Mouse (Mus musculus) heart, postnatal 0 days (tissue): ENCODE measurements at regions not wholly inside any gene's neighbourhood (a gene's known extent, or its start where the extent isn't known, plus 50 kb on each side); places are given as distances from the start of the nearest gene placed in this dataset.

Experiments used
- CTCF ChIP-seq: IDR thresholded peaks from 2 replicates; pipeline ENCODE4 v1.5.1; 2016; ENCODE audit warnings: antibody characterized with exemption, control low read depth, low read depth
- EP300 ChIP-seq: IDR thresholded peaks from 2 replicates; pipeline ENCODE4 v1.6.1; 2016; ENCODE audit warnings: antibody characterized with exemption, low read depth

DNA sequence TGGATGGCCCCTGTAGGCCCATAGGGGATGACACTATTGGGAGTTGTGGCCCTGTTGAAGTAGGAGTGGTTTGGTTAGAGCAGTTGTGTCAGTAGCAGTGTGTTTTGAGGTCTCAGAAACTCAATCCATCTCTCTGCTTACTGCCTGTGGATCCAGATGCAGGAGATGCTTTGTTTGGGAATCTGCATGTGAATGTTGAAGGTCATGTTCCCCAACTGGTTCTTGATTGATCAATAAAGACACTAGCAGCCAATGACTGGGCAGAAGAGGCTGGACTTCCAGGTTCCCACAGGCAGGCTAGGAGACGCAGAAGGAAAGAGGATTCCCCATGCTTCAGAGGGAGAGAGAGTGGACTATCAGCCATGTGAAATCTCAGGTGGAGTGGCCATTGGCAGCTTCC is 1309.9 kb downstream of the Gm37988 start:
- TF ChIP-seq CTCF (no peak), EP300 (no peak)
